Mouse (Mus musculus): ENCODE measurements around the gene Igf1r.

DNA sequence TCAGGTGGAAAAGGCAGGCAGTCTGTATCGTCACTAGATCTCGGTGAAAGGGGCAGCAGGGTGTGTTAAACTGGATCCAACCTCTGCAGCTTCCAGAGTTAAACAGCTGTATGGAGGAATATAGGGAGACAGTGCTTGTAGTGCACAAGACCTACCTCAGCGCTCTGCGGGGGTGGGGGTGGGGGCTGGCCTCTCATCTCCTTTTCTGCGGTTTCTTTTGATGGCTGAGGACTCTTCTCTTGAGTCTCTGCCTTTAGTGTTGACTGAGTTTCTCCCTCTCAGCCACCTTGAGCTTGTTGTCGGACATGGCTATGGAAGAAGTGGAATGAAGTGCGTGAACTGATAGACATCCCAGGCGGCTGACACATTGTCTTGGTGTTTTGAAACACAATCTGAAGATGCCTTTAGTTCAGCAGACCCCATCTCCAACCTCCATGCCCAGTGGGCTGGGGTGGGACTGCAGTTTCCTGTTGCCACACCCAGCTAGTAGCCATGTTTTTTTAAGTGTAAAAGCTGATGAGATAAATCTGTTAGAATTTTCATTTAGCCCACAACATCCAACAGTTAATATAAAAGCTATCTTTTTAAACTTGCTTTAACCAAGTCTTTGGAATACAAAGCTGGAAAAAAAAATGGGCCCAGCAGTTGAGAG is 253.3 kb downstream of the Igf1r start:
- no peak for TF ChIP-seq CTCF (IDR thresholded peaks at IDR 0.05; ENCODE audit: low read depth, low read length)
- no peak for TF ChIP-seq TAL1 (conservative IDR thresholded peaks at IDR 0.05; ENCODE audit: low read depth, low read length)
